Mouse (Mus musculus): ENCODE data around the gene Themis2.
"Not testable (repeated sequence)": the region's sequence is repeated elsewhere in the genome, so short reads cannot be mapped to it uniquely, and the experiment has no call there.

Gene Themis2

GRCm38 (mm10) chr4:132756974-132757373 lies 39.2 kb downstream of the Themis2 start, which contains the start of gene Smpdl3b:
Gene Smpdl3b, minus strand, starts transcription at chr4:132757252.
- DNase-seq (ENCODE audit: low spot score in 2 of 2): peak; percentile 71 to 80

- DNase-seq (ENCODE audit: low spot score in 2 of 2): no peak
Measured at GRCm38 (mm10) chr4:132752992-132753391, 43.2 kb downstream of the Themis2 start.

GRCm38 (mm10) chr4:132749258-132749982 lies 46.8 kb downstream of the Themis2 start:
- DNase-seq (ENCODE audit: low spot score in 2 of 2): no peak

GRCm38 (mm10) chr4:132748778-132749177 lies 47.4 kb downstream of the Themis2 start:
- DNase-seq (ENCODE audit: low spot score in 2 of 2): no peak

GRCm38 (mm10) chr4:132747664-132748259 lies 48.4 kb downstream of the Themis2 start:
- no peak for DNase-seq (ENCODE audit: low spot score in 2 of 2)

GRCm38 (mm10) chr4:132746911-132747517 lies 49.2 kb downstream of the Themis2 start:
- no peak for DNase-seq (ENCODE audit: low spot score in 2 of 2)

- DNase-seq (ENCODE audit: low spot score in 2 of 2): peak; percentile 39 to 54
Measured at GRCm38 (mm10) chr4:132743992-132744911, 51.9 kb downstream of the Themis2 start.

GRCm38 (mm10) chr4:132741491-132741890 lies 54.7 kb downstream of the Themis2 start:
- DNase-seq (ENCODE audit: low spot score in 2 of 2): no peak

- not testable (repeated sequence) for DNase-seq (ENCODE audit: low spot score in 2 of 2)
Measured at GRCm38 (mm10) chr4:132737154-132737553, 59.0 kb downstream of the Themis2 start.

GRCm38 (mm10) chr4:132735894-132736293 lies 60.3 kb downstream of the Themis2 start:
- DNase-seq (ENCODE audit: low spot score in 2 of 2): no peak

GRCm38 (mm10) chr4:132735389-132735788 lies 60.8 kb downstream of the Themis2 start:
- DNase-seq (ENCODE audit: low spot score in 2 of 2): no peak

GRCm38 (mm10) chr4:132734766-132735165 lies 61.4 kb downstream of the Themis2 start:
- no peak for DNase-seq (ENCODE audit: low spot score in 2 of 2)

GRCm38 (mm10) chr4:132733071-132733770 lies 63.0 kb downstream of the Themis2 start:
- no peak for DNase-seq (ENCODE audit: low spot score in 2 of 2)

GRCm38 (mm10) chr4:132732148-132732684 lies 64.0 kb downstream of the Themis2 start, which contains the start of gene Xkr8:
Gene Xkr8, minus strand, starts transcription at chr4:132732546.
- DNase-seq (ENCODE audit: low spot score in 2 of 2): peak; percentile 32 to 37

Measured in frontal cortex, postnatal 36 days (tissue).